Mouse (Mus musculus) midbrain, embryonic 12.5 days (tissue): ENCODE results near the gene Slc40a1. TPM values are rescaled to one million over a fixed set of nuclear protein-coding genes. Genes with fewer than 3 reads are reported as not detected.

ENCODE experiments used
- ATAC-seq: fragments of 200-750 bp; cut with Nextera tagmentation; 2 replicates; pipeline ENCODE4 v1.8.0; 2017; ENCODE audit warnings: low read depth, moderate TSS enrichment, moderate library complexity; ENCODE audit not compliant: low FRiP score
- H3K27ac ChIP-seq: fragments of 300-500 bp; sonication (generic); replicated peaks from 2 replicates; pipeline ENCODE4 v1.5.1; 2016; ENCODE audit warnings: mild to moderate bottlenecking
- H3K27me3 ChIP-seq: fragments of 300-500 bp; sonication (generic); 2 replicates; pipeline ENCODE4 v1.6.1; 2016; ENCODE audit warnings: mild to moderate bottlenecking
- H3K36me3 ChIP-seq: fragments of 300-500 bp; sonication (generic); 2 replicates; pipeline ENCODE4 v1.6.1; 2016
- H3K4me1 ChIP-seq: fragments of 300-500 bp; sonication (generic); 2 replicates; pipeline ENCODE4 v1.6.1; 2016
- H3K4me2 ChIP-seq: fragments of 300-500 bp; sonication (generic); replicated peaks from 2 replicates; pipeline ENCODE4 v1.6.1; 2016; ENCODE audit warnings: mild to moderate bottlenecking, moderate library complexity
- H3K4me3 ChIP-seq: fragments of 300-500 bp; sonication (generic); 2 replicates; pipeline ENCODE4 v1.5.1; 2016; ENCODE audit warnings: mild to moderate bottlenecking
- H3K9ac ChIP-seq: fragments of 300-500 bp; sonication (generic); replicated peaks from 2 replicates; pipeline ENCODE4 v1.6.1; 2016; ENCODE audit warnings: mild to moderate bottlenecking, moderate library complexity
- H3K9me3 ChIP-seq: fragments of 300-500 bp; sonication (generic); 2 replicates; pipeline ENCODE4 v1.6.1; 2016; ENCODE audit warnings: mild to moderate bottlenecking
- WGBS: fragments of 180-500 bp; shearing (Covaris S2); methylation state at CpG from one replicate; pipeline ENCODE4 v1.1.7; 2016; 5-methylcytosine and 5-hydroxymethylcytosine counted together
- polyA plus RNA-seq: library from polyadenylated mRNA; unstranded; fragments of >200 nt; fragmentation: Nextera tagmentation; extraction: Ambion mirVana; gene quantifications from 2 replicates; pipeline ENCODE4 v1.2.1, GENCODE M21; 2016

Gene Slc40a1
- polyA plus RNA-seq, result 25.8 and 27.7 TPM in 2 replicates

DNA sequence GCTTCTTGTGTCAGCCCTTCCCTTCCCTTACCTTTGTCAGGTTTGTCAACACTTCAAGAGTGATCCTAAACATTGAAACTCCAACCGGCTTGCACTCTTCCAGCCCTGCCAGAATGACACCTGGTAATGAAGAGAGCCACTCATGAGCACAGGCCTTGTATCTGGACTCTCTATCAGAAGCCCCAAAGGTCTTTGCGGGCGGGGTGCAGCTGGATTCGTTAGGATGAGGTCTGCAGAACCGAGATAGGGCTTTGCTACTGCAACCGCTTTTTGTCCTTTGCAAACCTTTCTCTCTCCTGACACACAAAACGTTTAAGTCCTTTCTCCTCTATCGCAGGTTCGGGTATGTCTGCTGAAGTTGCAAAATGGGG is at the start of gene Slc40a1:
Slc40a1 (minus strand) TSS at position 131 of the 371 bp plus-strand sequence.
- 22% methylated on average over 9 of the region's 9 CpGs for WGBS
- peak; percentile 13 for ATAC-seq
- Histone ChIP-seq H3K9me3 (no peaks in the 10 kb centered on the region), H3K27me3 (peaks cover 25% of the 10 kb centered on the region), H3K4me2 (peak within 1 kb of the TSS; percentile 68), H3K4me1 (0 out of 2 replicates have a peak, but pooled peaks cover 4% of the 10 kb centered on the region), H3K27ac (no peak within 1 kb of the TSS), H3K9ac (peak within 1 kb of the TSS; percentile 60), H3K4me3 (peak within 1 kb of the TSS; percentile 65), H3K36me3 (no peaks in the 10 kb centered on the region)

DNA sequence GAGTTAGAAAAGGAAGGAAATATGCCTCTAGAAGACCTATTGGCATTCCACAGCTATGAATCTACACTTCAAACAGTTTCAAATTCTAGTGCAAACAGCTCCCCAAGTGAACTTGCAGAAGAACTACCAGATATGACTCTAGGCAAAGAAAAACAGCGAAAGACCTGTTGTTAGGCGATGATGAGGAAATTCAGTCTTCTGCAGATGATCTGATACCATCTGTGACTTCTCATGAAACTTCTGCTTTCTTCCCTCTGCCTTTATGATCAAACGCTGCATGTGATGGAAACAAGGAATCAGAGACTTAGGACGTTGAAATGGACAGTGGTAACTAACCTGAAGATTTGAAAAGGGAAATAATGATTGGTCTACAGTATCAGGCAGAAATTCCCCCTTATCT is 45.0 kb upstream of the Slc40a1 start:
- Histone ChIP-seq H3K4me2 (no peak overlapping the region), H3K36me3 (no peaks in the 10 kb centered on the region), H3K27me3 (no peaks in the 10 kb centered on the region), H3K4me1 (no peaks in the 10 kb centered on the region), H3K4me3 (no peak overlapping the region), H3K9me3 (no peaks in the 10 kb centered on the region), H3K9ac (no peak overlapping the region), H3K27ac (no peak overlapping the region)
- 91% methylated on average over 4 of the region's 4 CpGs for WGBS
- ATAC-seq, result no peak

DNA sequence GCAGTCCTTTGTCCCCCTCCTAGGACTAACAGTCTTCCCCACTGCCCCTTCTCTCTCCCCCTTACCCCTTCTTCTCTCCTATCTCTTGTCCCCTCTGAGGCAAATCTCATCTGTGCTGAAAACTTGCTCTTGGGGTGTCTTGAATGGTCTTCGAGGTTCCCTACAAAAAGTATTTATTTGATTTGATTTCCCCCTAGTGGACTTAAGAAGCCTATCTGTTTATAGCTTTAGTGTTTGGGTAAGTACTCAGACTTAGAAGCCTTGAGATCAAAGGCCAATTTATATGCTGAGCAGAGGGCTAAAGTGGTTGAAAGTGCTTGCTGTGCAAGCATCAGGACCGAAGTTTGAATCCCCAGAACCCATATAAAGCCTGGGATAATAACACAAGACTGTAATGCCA is 22.7 kb upstream of the Slc40a1 start:
- Histone ChIP-seq H3K36me3 (no peaks in the 10 kb centered on the region), H3K27ac (no peak overlapping the region), H3K27me3 (no peaks in the 10 kb centered on the region), H3K4me2 (no peak overlapping the region), H3K9ac (no peak overlapping the region), H3K9me3 (no peaks in the 10 kb centered on the region), H3K4me3 (no peak overlapping the region), H3K4me1 (no peaks in the 10 kb centered on the region)
- no peak for ATAC-seq
- WGBS, result 69% methylated on average over 2 of the region's 2 CpGs

DNA sequence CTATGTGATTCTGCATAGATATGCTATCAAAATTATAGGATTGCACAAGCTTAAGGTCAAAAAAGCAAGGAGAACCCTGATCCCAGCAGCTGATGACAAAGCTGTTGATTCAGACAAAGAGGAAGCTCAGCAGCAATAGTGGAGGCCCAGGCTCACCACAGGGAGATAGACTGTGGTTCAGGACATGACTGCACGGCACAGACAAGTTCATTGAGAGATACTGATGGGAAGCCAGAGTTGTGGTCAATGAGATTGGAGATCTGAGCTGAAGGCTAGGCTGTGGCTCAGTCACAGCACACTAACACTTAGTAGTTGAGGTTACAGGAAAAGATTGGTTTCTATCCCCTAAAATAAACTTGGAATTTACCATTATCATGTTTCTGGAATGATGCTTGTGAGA is 21.5 kb upstream of the Slc40a1 start:
- Histone ChIP-seq H3K27ac (no peak overlapping the region), H3K4me1 (no peaks in the 10 kb centered on the region), H3K9me3 (no peaks in the 10 kb centered on the region), H3K36me3 (no peaks in the 10 kb centered on the region), H3K4me3 (no peak overlapping the region), H3K27me3 (no peaks in the 10 kb centered on the region), H3K4me2 (no peak overlapping the region), H3K9ac (no peak overlapping the region)
- 82% methylated on average over 1 of the region's 1 CpGs for WGBS
- no peak for ATAC-seq

DNA sequence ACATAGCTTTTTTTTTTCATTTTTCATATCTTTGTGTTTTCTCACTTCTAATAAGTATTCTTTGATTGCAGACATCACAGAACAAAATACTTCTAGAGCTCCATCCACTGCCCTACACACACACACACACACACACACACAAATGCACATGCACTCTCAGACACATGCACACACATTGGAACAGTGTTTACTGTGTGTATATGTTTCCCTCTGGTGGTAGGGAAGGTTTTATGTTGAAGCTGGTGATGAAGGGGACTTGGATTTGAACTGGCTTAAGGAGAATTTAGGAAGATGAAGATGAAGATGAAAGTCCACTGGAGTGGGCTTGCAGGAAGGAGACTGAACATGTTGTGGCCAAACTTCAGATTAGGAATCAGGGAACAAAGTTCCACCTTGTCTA is 4.8 kb upstream of the Slc40a1 start:
- no peak for ATAC-seq
- Histone ChIP-seq H3K27ac (no peak overlapping the region), H3K27me3 (peaks cover 11% of the 10 kb centered on the region), H3K4me2 (no peak overlapping the region), H3K9me3 (no peaks in the 10 kb centered on the region), H3K36me3 (no peaks in the 10 kb centered on the region), H3K4me1 (0 out of 2 replicates have a peak, but pooled peaks cover 2% of the 10 kb centered on the region), H3K9ac (no peak overlapping the region), H3K4me3 (no peak overlapping the region)

DNA sequence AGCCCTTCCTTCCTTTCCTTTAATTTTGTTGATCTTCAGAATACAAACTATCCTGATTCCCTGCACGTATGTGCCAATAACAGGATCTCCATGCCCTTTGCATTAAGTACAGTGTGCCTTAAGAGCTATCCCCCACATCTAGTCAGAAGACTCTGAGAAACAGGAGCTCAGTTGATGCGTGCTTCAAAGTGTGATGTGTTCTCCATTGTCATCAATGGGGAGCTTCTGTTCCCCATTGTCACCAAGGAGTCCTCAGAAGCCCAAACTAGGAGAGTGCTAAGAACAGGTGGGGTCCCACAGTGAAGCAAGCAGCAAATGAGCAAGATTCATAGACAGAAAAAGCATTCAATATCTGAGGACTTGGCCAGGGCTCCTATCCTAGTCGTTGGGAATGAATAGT is 588 bp upstream of the Slc40a1 start:
- H3K4me3 ChIP-seq, result no peak overlapping the region
- WGBS, result 45% methylated on average over 3 of the region's 3 CpGs
- no peak overlapping the region for H3K9ac ChIP-seq
- 0 out of 2 replicates have a peak, but pooled peaks cover 4% of the 10 kb centered on the region for H3K4me1 ChIP-seq
- no peak for ATAC-seq
- H3K36me3 ChIP-seq, result no peaks in the 10 kb centered on the region
- no peaks in the 10 kb centered on the region for H3K9me3 ChIP-seq
- no peak overlapping the region for H3K27ac ChIP-seq
- no peak overlapping the region for H3K4me2 ChIP-seq
- H3K27me3 ChIP-seq, result peaks cover 25% of the 10 kb centered on the region

DNA sequence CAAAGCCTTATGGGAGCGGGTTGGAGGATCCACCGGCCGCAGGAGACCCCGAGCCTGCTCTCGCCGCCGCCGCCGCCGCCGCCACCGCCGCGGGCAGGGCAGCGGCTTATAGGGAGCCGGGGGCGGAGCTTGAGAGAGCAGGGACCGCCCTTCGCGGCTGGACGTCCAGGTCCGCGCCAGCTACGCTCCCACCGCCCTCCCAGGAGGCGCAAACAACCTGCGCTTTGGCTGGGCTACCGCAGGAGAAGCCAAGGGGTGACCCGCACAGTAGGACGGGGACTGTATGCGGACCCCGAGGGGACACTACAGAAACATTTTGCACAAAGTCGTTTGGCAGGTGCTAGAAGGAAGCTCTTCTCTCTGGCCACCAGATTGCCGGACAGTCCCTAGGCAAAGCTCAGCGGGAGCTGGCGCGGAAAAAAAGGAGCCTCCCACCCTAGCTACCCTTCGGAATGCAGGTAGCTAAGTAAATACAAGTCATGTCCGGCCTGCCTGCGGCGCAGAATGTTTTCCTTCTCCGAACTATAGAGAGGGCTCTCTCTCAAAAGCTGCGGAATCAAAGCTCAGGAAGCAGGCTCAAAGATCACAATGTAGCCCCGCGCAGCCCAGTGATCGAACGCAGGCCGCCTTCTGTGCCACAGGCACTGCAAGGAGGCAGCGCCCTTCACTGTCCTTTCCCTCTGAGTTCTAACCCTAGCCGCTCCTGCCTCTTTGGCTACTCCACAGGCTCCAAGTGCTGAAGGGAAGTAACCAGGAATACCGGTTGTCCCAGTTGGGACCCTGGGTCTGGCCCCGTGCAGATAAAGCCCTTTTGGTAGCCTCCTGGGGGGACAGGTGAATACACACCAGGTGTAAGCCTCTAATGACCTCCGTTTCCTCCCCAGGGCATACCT is 577 bp downstream of the Slc40a1 start:
- Histone ChIP-seq H3K27ac (no peak overlapping the region), H3K27me3 (peaks cover 25% of the 10 kb centered on the region), H3K9ac (peak overlapping the region; percentile 60), H3K4me1 (0 out of 2 replicates have a peak, but pooled peaks cover 4% of the 10 kb centered on the region), H3K4me2 (peak overlapping the region; percentile 68), H3K4me3 (peak overlapping the region; percentile 65), H3K36me3 (no peaks in the 10 kb centered on the region), H3K9me3 (no peaks in the 10 kb centered on the region)
- WGBS, result under 1% methylated on average over 45 of the region's 53 CpGs
- peak; percentile 98 for ATAC-seq

DNA sequence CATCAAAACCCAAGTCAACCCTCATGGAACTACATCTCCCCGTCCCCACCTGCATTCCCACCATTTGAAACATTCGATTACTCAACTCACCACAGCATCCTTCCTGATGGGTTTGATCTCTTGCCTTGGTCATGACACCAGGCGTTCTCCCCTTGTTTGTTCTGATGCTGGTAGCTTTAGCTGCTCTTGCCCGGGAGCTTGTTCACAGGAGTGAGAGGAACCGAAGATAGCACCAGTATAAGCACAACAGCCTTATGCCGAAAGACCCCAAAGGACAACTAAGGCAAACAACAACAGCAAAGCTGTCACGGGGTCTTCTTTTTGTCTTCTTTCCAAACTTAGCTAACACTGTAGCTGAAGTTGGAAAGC is 1.2 kb downstream of the Slc40a1 start:
- no peaks in the 10 kb centered on the region for H3K36me3 ChIP-seq
- peak overlapping the region; percentile 68 for H3K4me2 ChIP-seq
- H3K4me1 ChIP-seq, result 0 out of 2 replicates have a peak, but pooled peaks cover 4% of the 10 kb centered on the region
- no peak overlapping the region for H3K27ac ChIP-seq
- WGBS, result 13% methylated on average over 7 of the region's 7 CpGs
- peaks cover 25% of the 10 kb centered on the region for H3K27me3 ChIP-seq
- ATAC-seq, result peak; percentile 59; the same call in 1 of the 2 replicates
- H3K9ac ChIP-seq, result peak overlapping the region; percentile 60
- peak overlapping the region; percentile 65 for H3K4me3 ChIP-seq
- H3K9me3 ChIP-seq, result no peaks in the 10 kb centered on the region

DNA sequence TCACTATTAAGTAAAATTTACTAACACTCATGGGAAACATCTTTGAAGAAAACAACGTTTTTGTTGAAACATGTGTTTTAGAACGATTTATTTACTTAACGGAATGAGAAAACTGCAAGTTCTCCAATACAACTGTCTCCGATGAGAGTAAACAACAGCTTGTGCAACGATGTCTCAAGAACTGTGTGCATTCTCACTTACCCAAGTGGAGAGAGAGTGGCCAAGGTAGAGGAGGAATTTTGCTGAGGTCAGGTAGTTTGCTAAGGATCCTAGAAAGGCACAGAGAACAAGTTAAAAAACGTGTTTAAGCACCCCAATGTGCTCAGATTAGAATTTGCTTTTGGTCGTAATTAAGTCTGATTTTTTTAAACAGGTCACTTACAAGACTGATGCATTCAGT is 1.8 kb downstream of the Slc40a1 start:
- Histone ChIP-seq H3K4me2 (peak overlapping the region; percentile 68; the same call in 1 of the 2 replicates), H3K27me3 (peaks cover 25% of the 10 kb centered on the region), H3K9ac (no peak overlapping the region), H3K4me1 (0 out of 2 replicates have a peak, but pooled peaks cover 4% of the 10 kb centered on the region), H3K4me3 (no peak overlapping the region), H3K36me3 (no peaks in the 10 kb centered on the region), H3K27ac (no peak overlapping the region), H3K9me3 (no peaks in the 10 kb centered on the region)
- WGBS, result 72% methylated on average over 7 of the region's 7 CpGs
- no peak for ATAC-seq

DNA sequence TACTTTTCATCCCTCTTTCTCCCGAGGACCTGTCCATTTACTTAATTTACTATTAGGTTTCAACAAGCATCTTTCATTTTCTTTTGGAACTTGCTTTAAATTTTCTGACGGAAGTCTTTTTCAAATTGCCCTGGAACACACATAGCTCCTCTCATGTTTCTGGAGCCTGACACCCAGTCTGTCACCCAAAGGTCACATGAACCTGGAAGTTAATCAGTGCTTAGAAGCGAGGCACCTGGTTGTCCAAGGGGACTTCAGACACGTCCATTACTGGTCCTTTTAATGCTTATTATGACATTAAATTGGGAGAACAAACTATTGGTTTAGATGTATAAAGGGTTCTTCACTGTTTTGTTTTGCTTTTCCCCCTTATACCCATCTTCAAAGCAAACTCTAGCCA is 3.0 kb downstream of the Slc40a1 start:
- H3K36me3 ChIP-seq, result no peaks in the 10 kb centered on the region
- no peak for ATAC-seq
- H3K27me3 ChIP-seq, result peaks cover 25% of the 10 kb centered on the region
- H3K4me2 ChIP-seq, result no peak overlapping the region
- no peak overlapping the region for H3K27ac ChIP-seq
- H3K9ac ChIP-seq, result no peak overlapping the region
- H3K9me3 ChIP-seq, result no peaks in the 10 kb centered on the region
- H3K4me3 ChIP-seq, result no peak overlapping the region
- 0 out of 2 replicates have a peak, but pooled peaks cover 4% of the 10 kb centered on the region for H3K4me1 ChIP-seq
- 73% methylated on average over 4 of the region's 4 CpGs for WGBS

DNA sequence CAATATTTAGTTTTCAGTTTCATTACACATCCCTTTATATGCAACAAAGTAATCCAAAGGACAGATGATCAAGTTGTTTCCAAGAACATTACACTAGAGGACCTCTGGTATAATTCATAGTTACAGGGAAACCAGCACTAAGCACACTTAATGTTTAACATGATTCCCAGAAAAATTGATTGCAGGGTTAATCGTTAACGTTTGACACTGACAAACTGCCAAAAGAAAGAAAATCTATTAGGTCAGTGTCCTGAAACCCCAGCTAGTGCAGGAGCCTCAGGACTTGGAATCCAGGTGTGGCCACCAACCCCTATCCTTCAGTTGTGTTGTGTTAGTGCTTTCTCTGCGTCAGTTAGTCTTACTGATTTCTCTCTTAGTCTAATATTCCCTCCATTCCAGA is 5.6 kb downstream of the Slc40a1 start:
- Histone ChIP-seq H3K9me3 (no peaks in the 10 kb centered on the region), H3K36me3 (no peaks in the 10 kb centered on the region), H3K27ac (no peak overlapping the region), H3K4me1 (no peaks in the 10 kb centered on the region), H3K4me3 (no peak overlapping the region), H3K4me2 (no peak overlapping the region), H3K27me3 (peaks cover 9% of the 10 kb centered on the region; the same call in 1 of the 2 replicates), H3K9ac (no peak overlapping the region)
- 92% methylated on average over 3 of the region's 3 CpGs for WGBS
- no peak for ATAC-seq

DNA sequence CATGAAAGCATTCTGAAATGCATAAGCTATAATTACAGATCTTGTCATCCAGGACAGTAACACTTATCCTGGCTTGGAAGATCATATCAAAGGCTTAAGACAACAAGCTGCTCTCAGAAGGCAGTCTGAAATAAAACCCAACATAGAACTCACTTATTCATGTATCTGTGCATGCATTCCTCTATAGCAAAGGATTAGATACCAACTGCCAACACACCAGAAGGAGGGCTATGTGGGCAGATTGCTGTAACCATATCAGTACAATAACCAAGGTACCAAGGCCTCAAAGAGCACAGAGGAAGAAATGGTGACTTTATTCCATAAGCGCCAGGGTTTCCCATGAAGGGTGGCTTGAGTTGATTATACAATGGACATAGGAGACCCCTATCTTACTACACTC is 6.6 kb downstream of the Slc40a1 start:
- peaks cover 6% of the 10 kb centered on the region; the same call in 1 of the 2 replicates for H3K27me3 ChIP-seq
- no peak overlapping the region for H3K4me2 ChIP-seq
- H3K9me3 ChIP-seq, result no peaks in the 10 kb centered on the region
- H3K4me1 ChIP-seq, result no peaks in the 10 kb centered on the region
- H3K36me3 ChIP-seq, result no peaks in the 10 kb centered on the region
- no peak overlapping the region for H3K27ac ChIP-seq
- no peak overlapping the region for H3K4me3 ChIP-seq
- no peak for ATAC-seq
- WGBS, result 95% methylated on average over 1 of the region's 1 CpGs
- no peak overlapping the region for H3K9ac ChIP-seq
